Mouse (Mus musculus) fibroblast of lung, adult 2 months (primary cell): ENCODE results near the gene Tdrd12.
A peak's percentile ranks its signal among the peaks of the same experiment; 100 is the strongest.
"Not testable (repeated sequence)": the region's sequence is repeated elsewhere in the genome, so short reads cannot be mapped to it uniquely, and the experiment has no call there.

Experiments used
- DNase-seq: peaks from one replicate; pipeline ENCODE4 v3.0.0-alpha.2; 2011; ENCODE audit warnings: low read depth

Tdrd12 gene

GRCm38 (mm10) chr7:35555224-35556204, 18.0 kb upstream of the Tdrd12 start:
- peak; percentile 60 for DNase-seq

DNA sequence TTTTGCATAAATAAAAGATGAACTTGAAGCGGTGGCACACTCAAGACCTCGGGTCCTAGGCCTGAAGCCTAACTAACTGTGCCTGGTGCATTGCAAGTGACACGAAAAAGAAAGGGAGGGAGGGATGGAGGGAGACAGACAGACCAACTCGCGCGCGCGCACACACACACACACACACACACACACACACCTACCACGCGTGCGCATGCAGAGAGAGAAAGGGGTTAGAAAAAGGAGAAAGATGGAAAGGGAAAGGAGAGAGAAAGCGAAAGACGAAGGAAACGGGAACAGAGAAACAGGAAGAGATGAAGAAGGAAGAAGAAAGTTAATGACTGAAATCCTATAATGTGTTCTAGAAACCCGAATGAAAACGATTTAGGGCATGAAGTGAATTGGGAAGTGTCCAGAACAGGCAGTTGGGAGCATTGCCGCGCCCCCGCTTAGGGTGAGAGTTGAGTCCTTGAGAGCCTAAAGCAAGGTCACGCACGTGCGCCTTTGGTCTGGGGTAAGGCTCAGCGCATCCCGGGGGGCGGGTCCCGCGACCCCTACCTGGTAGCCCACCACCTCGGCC, 17.1 kb upstream of the Tdrd12 start:
- DNase-seq, result no peak

DNA sequence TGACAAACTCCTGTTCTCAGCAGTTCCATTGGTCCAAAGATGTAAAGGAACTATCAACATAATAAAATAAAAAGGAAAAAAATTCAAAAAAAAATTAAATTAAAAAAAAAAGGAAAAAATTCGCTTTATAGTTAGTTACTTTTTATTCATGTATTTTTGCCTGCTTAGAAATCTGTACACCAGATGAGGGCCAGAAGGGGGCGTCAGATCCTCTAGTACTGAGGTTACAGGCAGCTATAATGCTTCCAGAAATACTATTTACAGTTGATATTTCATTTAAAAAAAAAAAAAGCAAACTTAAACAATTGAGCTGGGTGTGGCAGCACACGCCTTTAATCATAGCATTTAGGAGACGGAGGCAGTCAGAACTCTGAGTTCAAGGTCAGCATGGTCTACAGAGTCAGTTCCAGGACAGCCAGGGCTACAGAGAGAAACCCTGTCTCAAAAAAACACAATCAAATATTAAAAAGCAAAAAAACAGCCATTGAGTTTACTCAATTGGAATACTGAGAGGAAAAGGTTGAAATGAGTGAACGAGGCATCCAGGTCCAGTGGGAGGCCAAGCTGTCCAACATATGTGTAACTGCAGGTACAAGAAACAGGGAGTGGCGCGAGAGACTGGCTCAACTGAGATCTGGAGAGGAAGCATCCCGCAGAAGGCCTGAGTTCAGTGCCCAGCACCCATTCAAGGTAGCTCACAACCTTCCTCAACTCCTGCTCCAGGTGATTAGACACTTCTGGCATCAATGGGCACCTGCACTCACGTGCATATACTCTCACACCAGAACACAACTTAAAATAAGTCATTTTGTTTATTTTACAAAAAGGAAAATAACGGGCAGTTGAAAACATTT, 16.4 kb upstream of the Tdrd12 start:
- peak; percentile 11 for DNase-seq

DNA sequence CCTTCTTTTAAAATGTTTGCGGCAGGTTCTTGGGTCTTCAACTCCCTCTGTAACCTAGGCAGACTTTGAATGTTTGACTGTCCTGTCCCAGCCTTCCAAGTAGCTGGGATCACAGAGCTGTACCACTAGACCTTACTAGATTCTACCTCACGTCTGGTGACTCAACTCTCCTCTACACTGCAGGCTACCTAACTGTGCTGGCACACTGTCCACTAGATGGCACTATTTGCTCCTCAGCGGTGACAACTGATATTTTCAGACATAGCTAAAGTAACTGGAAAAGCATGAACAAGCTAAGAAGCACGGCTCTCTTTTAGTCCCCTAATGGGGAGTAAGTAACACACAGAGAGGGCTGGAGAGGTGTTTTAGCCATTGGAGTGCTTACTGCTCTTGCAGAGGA, 8.3 kb upstream of the Tdrd12 start:
- DNase-seq, result peak; percentile 36

DNA sequence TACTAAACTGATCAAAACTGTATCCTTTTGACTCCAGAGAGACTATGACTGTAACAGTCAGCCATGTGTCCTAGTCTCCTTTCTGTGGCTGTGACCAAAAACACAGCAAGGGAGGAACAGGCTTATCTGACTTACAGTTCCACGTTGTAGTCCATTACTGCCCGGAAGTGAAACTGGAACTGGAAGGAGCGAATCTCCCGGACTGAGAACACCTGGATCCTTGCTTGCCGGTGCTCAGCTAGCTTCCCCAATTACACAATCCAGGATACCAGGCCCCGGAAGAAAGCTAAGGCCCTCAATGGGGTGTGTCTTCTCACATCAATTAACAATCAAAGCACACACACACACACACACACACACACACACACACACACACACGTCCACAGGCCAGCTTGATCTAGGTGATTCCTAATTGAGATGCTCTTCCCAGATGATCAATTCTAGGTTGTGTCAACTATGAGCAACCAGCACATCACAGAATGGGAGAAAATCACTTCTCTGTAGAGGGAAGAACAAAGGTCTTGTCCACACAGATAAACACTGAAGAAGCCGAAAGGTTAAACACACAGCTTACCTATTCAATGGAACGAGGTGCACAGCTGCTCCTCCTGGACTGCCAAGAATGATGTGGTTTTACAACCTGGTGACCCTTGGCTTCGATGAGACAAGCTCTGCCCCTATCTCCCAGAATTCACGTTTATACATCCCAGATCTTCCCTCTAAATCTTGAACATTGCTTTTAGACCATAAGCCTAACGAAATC, 1.6 kb downstream of the Tdrd12 start:
- DNase-seq, result no peak

- not testable (repeated sequence) for DNase-seq
Measured at GRCm38 (mm10) chr7:35530544-35530943, 7.0 kb downstream of the Tdrd12 start.

DNA sequence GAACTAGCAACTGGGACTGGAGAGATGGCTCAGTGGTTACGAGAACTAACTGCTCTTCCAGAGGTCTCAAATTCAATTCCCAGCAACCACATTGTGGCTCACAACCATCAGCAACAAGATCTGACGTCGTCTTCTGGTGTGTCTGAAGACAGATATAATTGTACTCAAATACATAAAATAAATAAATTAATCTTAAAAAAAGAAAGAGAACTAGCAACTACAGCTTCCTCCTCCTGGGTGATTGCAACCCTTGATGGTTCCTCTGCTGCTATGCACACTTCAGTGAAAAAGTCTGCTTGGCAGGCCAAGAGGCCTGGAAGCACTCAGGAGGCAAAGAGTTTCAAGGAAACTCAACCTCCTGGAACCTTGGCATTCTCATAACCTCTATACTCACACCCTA, 7.5 kb downstream of the Tdrd12 start:
- DNase-seq, result no peak

DNA sequence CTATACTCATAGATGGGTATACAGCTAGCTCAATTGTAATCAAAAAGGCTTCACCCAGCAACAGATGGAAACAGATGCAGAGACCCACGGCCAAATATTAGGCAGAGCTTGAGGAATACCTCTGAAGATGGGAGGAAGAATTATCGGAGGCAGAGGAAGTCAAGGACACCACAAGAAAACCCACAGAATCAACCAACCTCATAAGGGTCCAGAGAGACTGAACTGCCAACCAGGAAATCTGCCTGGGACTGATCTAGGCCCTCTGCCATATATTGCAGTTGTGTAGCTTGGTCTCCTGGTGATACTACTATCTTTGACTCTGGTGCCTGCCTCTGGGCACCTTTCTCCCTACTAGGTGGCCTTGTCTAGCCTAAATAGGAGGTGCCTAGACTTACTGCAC, 10.8 kb downstream of the Tdrd12 start:
- no peak for DNase-seq

- DNase-seq, result no peak
Measured at GRCm38 (mm10) chr7:35501995-35502394, 35.5 kb downstream of the Tdrd12 start.

GRCm38 (mm10) chr7:35497516-35497915, 40.0 kb downstream of the Tdrd12 start:
- DNase-seq, result no peak

DNA sequence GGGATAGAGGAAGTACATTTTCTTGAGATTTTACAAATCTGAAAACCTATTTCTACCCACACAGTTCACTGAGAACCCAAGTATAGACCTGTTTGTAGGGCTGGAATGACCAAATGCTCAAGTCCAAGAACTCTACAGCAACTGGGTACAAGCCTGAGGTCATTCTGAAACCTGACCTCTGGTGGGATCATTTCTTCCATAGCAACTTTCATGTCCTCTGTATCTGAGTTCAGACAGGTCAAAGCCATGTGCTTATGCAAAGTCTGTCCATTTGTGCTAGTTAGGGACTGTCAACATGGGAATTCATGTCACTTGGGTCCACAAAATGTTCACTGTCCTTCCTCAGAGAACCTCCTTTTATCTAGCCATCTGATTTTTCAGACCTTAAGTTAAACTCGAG, 46.5 kb downstream of the Tdrd12 start:
- DNase-seq, result no peak

- no peak for DNase-seq
Measured at GRCm38 (mm10) chr7:35490186-35490585, 47.4 kb downstream of the Tdrd12 start.

GRCm38 (mm10) chr7:35486553-35486952, 51.0 kb downstream of the Tdrd12 start:
- DNase-seq, result no peak

DNA sequence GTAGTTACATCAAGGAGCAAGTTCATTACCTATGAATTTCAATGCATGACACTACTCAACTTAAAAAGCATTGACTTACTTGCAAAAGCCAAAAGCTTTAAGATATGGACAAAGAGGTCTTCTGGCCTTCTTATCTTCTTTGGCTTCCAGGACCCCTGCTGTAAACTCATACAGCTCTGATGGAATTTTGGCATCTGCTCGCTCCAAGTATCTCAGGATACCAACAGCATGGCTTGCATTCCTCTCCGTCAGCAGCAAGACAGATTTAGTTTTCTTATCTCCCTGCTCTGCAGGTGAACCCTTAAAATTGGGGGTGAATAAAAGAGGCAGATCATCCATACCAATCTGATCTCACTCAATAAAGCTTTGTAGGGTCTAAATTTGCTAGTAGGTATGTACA, 52.4 kb downstream of the Tdrd12 start:
- no peak for DNase-seq

- DNase-seq, result no peak
Measured at GRCm38 (mm10) chr7:35476457-35476856, 61.1 kb downstream of the Tdrd12 start.

DNA sequence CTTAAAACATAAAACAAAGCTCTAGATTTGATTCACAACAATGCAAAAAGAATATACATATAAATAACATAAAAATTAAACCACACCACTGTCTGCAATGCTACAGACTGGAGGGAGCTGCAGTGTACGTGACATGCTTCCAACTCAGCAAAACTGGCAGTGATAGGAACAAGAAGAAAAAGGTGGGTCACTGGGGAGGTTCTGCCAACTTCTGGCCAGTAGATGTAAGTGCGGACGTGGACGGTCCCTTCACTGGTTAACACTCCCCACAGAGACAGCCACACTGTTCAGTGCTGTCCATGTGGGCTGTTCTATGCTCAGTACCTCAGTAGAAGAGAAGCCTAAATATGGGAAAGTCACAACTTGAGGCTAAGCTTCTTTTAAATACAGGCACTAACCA, 66.8 kb downstream of the Tdrd12 start:
- no peak for DNase-seq

GRCm38 (mm10) chr7:35467856-35468255, 69.7 kb downstream of the Tdrd12 start:
- DNase-seq, result no peak

DNA sequence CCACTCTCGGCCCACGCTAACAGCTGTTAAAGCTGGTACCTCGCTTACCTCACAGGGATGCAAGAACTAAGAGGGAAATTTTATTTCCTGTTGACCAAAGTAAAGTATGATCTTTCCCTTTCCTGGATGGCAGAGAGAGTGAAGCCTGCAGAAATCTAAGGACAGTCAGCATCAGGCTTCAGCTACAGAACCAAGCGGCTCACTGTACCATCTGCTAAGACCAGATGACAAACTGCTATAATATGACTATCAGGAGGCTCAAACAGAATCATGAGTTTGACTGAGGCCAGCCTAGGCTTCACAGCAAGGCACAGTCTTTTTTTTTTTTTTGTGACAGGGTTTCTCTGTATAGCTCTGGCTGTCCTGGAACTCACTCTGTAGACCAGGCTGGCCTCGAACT, 72.5 kb downstream of the Tdrd12 start:
- no peak for DNase-seq

- no peak for DNase-seq
Measured at GRCm38 (mm10) chr7:35460971-35461370, 76.6 kb downstream of the Tdrd12 start.

DNA sequence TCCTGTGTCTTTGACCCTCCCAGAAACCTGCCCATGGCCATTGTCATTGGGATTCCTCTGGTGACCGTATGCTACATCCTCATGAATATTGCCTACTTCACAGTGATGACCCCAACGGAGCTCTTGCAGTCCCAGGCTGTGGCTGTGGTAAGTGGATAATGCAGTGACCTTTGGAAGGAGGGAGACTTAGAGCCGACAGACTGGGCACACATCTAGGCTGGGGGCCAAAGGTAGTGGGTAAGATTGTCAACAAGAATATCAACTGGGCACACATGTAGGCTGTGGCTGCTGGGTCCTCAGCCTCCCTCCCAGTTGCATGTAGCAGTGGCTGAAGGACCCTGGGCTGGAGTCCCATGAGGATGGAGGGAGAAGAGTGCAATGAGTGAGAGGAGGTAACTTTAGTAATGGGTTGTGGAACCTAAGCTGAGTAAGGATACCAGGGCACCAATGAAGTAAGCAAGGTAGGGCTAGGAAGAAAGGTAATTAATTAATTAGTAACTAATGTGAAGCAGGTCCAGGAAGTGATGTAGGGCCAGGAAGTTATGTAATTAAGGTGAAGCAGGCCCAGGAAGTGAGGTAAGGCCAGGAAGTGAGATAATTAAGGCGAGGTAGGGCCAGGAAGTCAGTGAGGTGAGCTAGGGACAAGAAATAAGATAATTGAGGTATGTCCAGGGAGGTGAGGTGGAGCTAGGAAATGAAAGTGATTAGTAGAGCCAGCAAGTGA, 81.3 kb downstream of the Tdrd12 start:
- no peak for DNase-seq

GRCm38 (mm10) chr7:35448867-35449266, 88.7 kb downstream of the Tdrd12 start:
- DNase-seq, result no peak
